Mouse (Mus musculus) urinary bladder, postnatal 10 days (tissue): ENCODE data around the gene Slc25a28.
A peak's percentile ranks its signal among the peaks of the same experiment; 100 is the strongest.

Experiments used
- DNase-seq: peaks from one replicate; pipeline ENCODE4 v3.0.0; 2022; ENCODE audit warnings: low spot score

Slc25a28 gene

DNA sequence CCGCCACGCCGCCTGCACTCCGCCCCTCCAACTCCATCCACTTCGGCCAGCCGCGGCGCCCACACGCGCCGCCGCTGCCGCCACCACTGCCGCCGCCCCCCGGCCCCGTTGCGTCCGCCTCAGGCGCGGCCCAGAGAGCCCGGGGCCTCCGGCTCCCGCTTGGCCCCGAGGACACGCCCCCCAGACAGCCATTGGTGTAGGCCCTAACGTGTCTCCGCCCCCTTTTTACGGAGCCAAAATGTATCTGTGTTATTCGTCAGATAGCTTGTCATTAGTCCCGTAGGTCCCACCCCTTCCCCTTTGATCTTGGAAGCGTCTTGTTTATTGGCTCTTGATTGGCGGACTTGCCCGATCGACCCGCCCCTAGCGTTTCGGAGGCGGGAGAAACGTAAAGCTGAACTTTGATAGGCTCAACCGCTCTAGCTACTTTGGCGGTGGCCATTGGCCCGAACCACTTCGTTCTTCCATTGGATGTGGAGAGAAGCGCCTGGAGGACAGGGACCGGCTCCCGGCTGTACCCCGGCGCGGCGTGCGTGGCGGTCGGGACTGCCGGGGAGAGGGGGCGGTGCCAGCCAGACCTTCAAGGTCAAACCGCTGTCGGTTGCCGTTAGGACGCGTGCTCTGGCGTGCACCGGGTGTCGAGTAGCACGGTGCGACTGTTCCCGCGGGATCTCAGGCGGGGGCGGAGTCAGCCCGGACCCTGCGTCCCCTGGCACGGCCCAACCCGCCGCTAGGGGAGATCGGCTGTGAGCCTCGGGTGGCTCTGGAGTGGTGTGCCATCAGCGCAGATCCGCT is at the start of gene Slc25a28:
Gene Slc25a28 (minus strand): TSS at position 152 of the 795 bp plus-strand sequence.
- peak; percentile 84 for DNase-seq

DNA sequence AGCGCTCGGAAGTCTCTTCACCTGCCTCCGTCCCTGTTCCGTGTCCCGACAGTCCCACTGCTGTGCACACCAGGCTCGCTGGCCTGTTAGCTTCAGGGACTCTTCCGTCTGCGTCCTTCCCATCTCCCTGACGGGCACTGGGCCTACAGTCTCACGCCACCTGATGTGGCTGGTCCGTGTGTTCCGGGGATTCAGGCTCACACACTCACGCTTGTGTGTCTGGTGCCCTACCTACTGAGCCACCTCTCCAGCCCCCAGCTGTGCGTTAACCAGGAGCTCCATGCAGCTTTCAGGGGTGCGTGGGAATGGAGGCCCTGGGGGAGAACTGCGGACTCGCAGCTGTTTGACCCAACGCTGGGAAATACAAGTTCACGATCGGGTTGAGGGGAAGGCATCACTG is 49.5 kb upstream of the Slc25a28 start:
- DNase-seq = no peak

DNA sequence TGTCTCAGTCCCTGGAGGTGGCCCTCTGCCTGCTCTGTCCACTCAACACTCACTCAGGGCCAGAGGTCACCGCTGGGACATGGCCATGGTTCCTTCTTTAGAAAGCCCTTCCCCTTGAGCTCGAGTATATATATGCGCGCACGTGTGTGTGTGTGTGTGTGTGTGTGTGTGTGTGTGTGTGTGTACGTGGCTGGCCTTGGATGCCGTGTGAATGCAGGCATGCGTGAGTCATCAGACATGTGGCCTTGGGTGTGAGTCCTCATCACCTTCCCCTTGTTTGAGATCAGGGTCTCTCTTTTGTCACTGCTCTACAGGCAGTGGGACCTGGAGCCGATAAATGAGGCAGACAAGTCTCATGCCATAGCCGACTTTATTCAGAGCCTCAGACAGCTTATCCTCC is 48.8 kb upstream of the Slc25a28 start:
- no peak for DNase-seq

DNA sequence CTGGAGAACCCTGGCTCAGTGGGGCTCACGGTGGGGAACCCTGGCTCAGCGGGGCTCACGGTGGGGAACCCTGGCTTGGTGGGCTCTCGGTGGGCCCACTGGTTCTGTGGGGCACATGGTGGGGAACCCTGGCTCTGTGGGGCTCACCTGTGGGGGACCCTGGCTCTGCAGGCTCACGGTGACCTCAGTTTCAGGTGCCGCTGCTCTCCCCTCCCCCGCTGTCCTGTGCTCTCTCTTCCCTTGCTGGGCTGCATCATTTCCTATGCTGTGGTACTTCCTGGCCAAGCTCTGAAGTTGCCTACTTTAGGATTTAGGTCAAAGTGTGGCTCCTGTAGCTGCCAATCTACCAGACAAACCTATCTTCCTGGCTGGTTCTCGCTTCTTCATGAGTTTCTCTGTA is 48.2 kb upstream of the Slc25a28 start:
- DNase-seq = no peak

DNA sequence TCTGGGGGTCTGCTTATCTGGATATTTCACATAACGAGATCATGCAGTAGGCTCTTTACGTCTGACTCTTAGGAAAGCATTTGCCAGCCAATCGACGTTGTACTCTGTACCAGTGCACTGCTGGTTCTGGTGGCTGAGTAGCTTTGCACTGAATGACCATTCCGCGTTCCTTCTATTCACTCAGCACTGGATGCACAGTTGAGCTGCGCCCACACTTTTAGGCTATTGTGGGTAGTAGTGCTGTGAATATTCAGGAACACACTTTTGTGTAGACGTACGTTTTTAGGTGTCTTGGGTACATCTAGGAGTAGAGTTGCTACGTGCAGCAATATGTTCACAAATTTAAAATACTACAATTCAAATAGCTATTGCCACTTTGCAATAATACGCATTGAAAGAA is 45.4 kb upstream of the Slc25a28 start:
- DNase-seq = no peak

DNA sequence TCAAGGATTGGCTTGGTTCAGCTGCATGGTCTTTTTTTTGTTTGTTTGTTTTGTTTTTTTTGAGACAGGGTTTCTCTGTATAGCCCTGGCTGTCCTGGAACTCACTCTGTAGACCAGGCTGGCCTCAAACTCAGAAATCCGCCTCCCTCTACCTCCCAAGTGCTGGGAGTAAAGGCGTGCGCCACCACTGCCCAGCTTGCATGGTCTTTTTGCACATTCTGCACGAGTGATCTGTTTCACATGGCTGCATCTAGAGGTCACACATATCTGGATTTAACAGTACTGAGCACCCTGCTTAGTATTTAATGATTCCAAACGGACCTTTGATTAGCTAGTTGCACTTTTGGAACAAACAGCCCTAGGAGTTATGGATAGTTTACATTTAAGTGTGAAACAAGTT is 37.3 kb upstream of the Slc25a28 start:
- DNase-seq = no peak

DNA sequence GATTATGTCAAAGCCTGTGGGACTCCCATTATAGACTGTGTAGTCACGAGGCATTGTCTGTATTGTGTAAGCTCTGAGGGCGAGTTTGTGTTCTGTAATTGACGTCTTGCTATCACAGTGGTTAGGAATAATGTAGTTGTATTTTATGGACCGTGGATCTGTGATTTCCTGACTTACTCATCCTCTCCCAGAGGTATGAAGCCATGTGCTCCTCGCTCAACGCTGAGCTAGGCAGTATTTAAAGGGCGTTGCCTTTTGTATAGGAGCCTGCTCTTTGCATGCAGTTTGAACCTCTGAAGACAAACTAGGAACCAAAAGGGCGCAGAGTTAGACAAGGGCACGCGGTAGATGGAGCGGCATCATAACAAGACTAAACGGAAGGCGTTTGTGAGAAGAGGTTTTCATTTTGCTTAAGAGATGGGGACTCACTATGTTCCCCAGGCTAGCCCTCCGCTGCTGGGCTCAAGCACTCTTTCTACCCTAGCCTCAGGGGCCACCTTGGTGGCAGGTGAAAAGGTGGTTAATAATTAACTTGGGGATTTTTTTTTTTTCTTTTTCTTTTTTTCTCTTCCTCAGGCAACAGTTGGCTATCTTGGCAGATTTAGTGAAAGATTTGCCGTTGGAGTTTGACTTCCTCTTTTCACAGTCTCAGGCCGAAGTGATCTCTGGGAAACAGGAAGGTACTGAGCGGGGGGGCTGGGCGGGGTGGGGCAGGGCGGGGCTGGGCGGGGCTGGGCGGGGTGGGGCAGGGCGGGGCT is 36.7 kb upstream of the Slc25a28 start:
- no peak for DNase-seq

DNA sequence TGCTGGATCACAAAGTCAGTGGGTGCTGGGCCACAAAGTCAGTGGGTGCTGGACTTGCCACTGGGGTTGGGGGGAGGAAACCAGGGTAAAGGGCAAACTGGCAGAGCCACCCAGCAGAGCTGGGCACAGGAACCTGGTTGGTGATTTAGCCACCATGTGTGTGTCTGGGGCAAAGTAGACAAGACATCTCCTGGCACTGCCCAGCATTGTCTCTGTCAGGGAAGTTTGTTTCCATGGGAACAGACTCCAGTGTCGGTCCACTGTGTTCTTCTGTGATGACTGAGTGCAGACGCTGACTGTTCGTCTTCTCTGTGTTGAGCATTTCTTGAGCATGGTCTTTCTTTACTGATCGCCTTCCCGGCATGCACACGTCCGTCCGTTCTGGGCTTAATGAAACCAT is 34.6 kb upstream of the Slc25a28 start:
- DNase-seq = no peak

DNA sequence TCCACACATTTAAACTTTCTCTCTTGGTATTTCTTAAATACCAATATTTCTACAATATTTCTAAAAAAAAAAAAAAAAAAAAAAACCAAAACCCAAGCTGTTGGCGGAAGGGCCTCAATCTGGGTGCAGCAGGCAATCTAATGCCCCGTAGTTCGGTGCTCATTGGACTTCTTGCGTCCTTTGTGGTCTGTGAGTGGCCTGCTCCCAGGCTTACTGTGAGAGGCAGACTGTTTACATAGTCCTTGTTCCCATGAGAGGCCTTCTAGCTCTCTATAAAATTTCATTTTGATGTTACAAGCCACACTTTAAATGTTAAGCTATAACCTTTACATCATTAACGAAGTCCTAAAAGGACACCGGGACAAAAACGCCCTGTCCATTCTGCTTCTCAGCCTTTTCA is 33.5 kb upstream of the Slc25a28 start:
- no peak for DNase-seq

DNA sequence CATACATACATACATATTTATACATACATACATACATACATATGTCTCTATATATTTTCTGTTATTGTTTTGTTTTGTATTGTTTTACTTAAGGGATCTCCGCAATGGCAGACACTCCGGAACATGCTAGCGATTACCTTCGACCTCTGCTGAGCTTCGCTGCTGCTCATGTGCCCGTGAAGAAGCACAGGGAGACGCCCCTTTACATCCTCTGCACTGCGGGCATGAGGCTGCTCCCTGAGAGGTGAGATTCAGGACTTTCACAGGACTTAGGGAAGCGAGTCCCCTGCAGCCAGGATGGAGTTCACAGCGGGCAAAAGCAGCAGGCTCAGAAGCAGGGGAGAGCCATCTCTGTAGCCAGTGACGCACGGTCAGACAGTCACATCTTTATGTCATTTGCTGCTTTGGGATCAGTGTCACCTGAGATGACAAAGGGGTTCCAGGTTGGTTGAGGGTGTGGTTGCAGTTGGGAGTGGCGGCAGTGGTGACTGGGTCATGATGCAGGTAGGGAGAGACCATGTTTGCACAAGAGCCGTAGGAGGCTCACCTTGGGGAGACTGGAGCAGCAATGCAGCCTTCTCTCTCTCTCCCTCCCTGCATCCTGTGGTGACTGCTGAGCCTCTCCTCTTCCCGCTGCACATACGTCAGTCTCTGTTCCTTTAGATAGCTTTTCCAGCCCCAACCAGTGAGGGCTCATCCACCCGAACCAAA is 30.3 kb upstream of the Slc25a28 start:
- DNase-seq = no peak

DNA sequence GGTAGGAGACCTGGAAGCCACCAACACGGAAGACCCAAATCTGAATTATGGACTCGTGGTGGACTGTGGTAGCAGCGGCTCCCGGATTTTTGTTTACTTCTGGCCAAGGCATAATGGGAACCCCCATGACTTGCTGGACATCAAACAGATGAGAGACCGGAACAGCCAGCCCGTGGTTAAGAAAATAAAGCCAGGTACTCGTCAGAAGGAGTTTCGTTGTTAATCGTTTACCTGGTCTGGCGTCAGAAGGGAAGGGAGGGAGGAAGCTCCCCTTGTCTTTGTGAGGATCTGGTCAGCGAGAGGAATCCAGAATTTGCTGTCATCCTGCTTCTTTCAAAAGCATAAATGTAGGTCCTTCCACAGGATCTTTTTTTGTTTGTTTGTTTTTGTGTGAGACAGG is 29.5 kb upstream of the Slc25a28 start:
- no peak for DNase-seq

DNA sequence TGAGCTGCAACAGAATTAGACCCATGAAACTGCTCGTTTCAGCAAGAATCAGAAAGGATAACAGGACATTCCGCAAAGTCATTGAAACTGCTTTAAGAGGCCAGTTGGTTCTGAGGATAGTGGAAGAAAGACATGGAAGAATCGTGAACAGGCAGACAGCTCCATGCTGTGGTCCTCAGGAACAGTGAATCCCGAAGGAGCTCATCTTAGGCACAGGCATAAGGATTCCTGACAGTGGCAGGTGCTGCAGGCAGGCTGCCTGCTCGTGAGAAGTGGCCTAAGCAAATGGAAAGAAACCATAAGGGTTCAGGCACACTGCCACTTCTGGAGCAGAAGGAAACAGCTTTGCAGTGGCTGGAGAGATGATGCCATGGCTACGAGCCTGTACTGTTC is 25.1 kb upstream of the Slc25a28 start:
- DNase-seq = no peak

DNA sequence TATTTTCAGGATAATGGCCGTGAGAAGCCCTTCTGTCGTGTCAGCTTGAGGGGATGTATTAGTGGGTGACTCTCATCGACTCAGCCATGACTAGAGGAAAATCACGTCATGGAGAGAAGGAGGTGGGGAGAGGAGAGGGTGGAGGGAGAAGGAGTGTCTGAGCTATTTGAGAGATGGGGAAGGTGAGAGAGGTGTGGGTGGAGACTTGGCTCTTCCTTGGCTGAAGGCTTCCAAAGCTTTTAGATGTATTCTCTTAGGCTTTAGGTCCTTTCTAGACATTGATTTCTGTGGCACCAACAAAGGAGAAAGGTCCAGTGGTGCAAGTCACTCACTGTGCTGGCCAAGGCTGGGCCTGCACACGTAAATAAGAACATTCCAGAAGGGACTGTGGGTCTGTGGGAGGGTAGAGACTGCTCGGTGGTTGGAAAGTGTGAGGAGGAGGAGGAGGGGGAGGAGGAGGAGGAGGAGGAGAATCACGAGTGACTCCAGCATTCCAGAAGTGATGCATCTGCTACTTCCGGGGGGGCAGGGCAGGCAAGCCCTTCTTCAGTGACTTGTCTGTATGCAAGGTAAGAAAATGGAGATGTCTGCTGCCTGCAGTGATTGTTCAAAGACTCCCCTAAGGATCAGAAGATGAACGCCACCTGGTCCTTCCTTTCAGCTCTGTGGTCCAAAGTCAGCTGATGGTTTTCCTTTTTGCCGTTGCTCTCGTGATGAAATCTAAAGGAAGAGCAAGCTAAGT is 24.5 kb upstream of the Slc25a28 start:
- no peak for DNase-seq

DNA sequence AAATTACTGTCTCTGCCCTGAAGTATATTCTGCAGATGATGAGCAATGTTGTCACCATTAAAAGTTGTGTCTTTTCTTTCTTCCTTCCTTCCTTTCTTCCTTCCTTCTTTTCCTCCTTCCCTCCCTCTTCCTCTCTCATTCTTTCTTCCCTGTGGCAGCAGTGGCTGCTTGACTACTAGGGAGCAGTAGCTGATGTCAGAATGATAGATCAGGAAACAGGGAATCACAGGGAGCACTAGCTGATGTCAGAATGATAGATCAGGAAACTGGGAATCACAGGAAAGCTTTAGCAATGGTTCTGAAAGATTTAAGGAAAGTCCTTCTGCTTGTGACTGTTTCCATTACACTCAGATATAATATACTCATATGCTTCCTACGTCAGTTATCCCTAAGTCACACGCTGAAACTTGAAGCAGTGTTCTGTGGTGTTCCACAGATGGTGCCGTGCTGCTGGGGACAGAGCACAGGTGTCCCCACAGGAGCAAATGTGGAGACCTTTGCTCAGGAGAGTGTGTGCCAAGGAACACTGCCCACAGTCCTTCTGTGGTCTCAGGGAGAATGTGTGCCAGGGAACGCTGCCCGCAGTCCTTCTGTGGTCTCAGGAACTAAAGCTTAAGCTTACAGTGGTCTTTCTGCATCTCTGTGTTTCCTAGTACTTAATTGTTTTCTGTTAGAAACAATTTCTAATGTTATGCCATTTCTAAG is 23.1 kb upstream of the Slc25a28 start:
- DNase-seq = no peak

DNA sequence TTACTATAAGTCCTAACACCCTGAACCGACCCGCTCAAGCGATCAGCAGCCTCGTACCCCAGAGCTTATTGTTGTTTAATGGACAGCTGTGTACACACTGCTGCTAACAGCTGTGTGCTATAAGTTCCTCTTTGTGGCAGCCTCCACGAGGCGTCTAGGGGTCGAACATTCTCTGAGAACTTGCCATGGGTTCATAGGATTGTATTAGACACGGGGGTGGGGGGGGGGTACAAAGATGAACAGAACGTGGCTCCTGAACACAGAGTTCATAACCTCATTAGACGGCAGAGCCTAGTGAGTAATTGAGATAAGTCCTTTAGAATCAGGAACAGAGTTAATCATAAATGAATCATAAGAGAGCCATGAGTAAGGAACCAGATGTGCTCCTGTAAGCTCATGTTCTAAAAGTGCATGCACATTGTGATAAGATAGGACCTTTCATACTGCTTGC is 20.9 kb upstream of the Slc25a28 start:
- no peak for DNase-seq

DNA sequence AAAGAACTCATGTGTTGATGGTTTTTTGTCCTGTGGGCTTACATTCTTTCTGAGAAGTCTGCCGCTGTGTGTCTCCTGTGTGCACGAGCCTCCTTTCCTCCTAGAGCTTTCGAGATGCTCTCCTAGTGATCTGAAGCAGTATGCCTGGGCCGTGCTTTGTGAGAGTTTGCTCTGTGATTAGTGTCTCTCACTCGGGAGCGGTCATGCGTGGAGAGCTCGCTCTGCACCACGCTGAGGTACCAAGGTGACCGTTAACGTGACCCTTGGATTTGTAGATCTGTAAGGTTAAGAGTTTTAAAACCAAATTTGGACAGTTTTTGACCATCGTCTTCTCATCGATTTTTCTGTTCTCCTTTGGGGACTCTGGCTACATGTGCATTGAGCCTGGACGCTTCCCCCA is 18.1 kb upstream of the Slc25a28 start:
- DNase-seq = no peak

DNA sequence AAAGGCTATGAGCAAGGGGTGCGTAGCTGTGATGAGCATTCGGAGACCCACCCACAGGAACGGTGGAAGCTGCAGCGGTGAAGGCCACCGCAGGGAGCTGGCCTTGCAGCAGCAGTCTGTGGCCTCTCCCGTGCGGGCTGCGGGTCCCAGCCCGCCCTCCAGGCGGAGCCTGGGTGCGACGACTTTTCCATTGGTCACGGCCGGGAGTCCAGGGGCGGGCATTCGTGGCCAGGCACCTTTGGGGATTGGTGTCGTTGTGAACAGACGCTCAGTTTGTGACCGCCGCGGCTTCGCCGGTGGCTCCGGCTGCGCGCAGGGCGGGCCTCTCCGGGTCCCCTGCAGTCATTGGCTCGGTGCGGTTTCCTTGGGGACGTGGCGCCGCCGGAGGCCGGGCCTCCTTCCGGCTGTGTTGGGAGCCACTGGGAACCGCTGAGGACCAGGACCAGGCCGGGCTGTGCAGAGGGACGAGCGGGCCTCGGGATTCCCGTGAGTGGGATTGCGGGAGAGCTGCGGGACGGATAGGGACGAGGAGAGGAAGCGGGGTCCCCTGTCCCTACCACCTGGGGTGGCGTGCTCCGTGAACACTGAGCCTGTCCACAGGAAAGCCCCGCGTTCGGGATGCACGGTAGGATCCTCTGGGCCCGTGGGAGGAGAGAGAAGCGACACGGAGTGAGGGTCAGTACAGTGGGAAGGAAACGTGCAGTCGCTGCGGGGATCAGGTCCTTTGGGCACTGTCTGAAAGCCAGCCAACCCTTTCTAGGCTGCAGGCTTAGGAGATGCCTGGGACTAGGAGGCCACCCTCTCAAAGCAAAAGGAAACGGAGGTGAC is 15.0 kb upstream of the Slc25a28 start, which contains the start of gene Entpd7:
Gene Entpd7 (plus strand): TSS at position 254 of the 828 bp plus-strand sequence.
- peak; percentile 81 for DNase-seq

DNA sequence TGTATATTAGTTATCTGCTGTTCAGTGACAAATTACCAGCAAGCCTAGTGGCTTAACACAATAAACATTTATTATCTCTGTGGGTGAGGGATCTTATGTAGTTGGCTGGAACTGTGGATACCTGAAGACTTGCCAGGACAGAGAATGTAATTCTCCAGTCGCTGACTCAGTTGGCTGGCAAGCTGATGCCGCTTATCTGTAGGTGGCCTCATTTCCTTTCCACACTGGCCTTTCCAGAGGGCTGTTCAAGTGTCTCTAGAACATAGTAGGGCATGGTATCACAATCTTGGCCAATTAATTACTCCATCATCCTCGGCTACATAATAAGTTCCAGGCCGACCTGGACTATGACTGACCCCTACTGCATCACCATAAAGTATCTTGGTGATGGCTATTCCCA is 6.9 kb upstream of the Slc25a28 start:
- DNase-seq = no peak

DNA sequence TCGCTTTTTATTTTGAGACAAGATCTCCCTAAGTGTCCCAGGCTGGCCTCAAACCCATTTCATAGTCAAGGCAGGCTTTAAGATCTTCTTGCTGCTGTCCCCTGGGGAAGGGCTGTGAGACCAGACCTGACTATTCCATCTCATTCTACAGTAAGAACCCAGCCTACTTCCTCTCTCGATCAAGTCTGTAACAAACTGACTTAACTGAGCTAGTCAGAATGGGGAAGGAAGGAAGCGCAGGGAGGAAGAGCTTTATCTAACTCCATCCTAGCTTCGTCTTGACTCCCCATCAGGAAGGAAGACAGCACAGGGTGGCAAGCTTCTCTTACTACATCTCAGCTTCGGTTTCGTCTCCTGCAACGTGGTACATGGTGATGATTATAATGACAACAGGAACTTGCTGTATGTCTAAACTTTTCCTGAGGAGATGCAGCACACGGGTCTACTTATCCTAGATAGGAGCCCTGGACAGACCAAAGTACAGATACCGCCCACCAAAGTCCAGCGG is 4.8 kb upstream of the Slc25a28 start:
- no peak for DNase-seq

DNA sequence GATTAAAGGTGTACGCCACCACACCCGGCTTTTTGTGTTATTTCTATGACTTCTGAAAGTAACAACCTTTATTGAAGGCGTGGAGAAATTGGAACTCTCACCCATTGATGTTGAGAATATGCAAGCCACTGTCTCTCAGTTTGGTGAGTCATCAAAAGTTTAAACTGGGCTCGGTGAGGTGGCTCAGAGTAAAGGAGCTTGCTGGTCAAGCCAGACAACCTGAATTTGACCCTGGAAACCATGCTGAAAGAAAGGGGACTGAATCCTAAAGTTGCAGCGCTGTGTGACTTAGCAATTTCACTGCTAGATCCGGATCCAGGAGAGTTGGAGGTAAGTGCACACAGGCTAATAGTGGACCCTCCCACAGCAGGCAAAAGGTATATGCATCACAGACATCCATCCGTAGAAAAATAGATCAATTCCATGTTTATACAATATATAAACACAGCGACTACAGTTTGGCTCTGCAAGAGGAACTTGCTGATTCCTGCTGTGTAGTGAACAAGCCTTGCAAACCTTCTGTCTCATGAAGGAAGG is 3.9 kb upstream of the Slc25a28 start:
- no peak for DNase-seq
